14 mouse cellular contexts compared by ENCODE assay signal in the genomic region with DNA sequence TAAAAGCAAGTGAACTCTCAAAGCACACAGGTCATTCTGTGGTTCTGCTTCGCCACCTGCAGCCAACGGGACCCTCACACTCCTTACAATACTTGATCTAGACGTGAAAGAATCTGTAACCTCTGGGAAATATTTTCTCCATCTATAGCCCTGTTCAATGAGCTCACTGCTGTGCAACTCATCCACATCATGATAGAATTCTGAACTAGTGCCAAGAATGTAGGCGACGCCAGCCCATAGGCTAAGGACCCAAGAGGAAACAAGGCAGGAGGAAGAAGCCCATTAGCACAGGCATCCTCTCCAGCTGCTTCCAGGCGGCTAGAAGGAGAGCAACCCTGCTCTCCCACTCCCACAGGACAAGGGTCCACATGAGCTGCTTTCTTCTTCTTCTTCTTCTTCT.
DNase-seq lines count a peak whose midpoint lies in the region; ATAC-seq and TF ChIP-seq lines count a peak whose summit lies in the region.
"Had no signal": no experiment of that assay in that cellular context is flagged by ENCODE, and none has a peak within 500 bp of the region (broad histone marks: within the 10 kb centered on the region; RNA-seq: fewer than 3 reads in every experiment).

No protein-coding gene starts in this region.

- WGBS in heart, embryonic 14.5 days: 10% methylated on average over 6 of the region's 6 CpGs
- 42% methylated on average over 6 of the region's 6 CpGs for WGBS in heart, adult 2 months
- 32% methylated on average over 6 of the region's 6 CpGs for WGBS in kidney, postnatal 0 days
- WGBS in limb, embryonic 13.5 days: 48% methylated on average over 6 of the region's 6 CpGs

- DNase-seq in heart, adult 2 months: no peak
- DNase-seq in kidney, postnatal 0 days (ENCODE audit: low spot score): peak; percentile 78
- no peak for DNase-seq in kidney, adult 11 months
- no peak for DNase-seq in Patski (ENCODE audit: low read depth, low spot score)
- no peak for DNase-seq in left cerebral cortex, postnatal 14 days (ENCODE audit: low spot score in 2 of 2)
- DNase-seq: cerebellum, adult 11 months; cerebellum, postnatal 25 days; liver, embryonic 13.5 days; spleen, adult 18-20 months; thymus, postnatal 36 days had no signal

- H3K4me1 ChIP-seq in heart, embryonic 14.5 days (ENCODE audit: control insufficient read depth in 2 of 2, insufficient read depth in 2 of 2, low read length in 2 of 2): peaks cover 36 to 78% of the 10 kb centered on the region in 2 experiments
- peaks cover 25% of the 10 kb centered on the region for H3K4me1 ChIP-seq in heart, adult 2 months (ENCODE audit: control insufficient read depth, insufficient read depth, low read length)
- peaks cover 22% of the 10 kb centered on the region for H3K4me1 ChIP-seq in kidney, postnatal 0 days (replicated peaks; ENCODE audit: insufficient read depth, low read length)
- H3K4me1 ChIP-seq in limb, embryonic 13.5 days: peaks cover 66% of the 10 kb centered on the region

- TF ChIP-seq POLR2A in heart, adult 2 months (IDR thresholded peaks at IDR 0.05; ENCODE audit: insufficient read depth, low read depth, low read length): no peak

- no peak for TF ChIP-seq EP300 in heart, adult 2 months (IDR thresholded peaks at IDR 0.05; ENCODE audit: insufficient read depth, low read depth, low read length)

- no peaks in the 10 kb centered on the region for H3K9me3 ChIP-seq in heart, embryonic 14.5 days (ENCODE audit: control insufficient read depth, low read length)
- no peaks in the 10 kb centered on the region for H3K9me3 ChIP-seq in kidney, postnatal 0 days (replicated peaks; ENCODE audit: low read length)
- no peaks in the 10 kb centered on the region for H3K9me3 ChIP-seq in limb, embryonic 13.5 days
- H3K9me3 ChIP-seq: liver, embryonic 13.5 days; midbrain, embryonic 13.5 days had no signal

- no peak overlapping the region for H3K9ac ChIP-seq in heart, embryonic 14.5 days (ENCODE audit: low read length)
- H3K9ac ChIP-seq in heart, adult 2 months (ENCODE audit: low read depth, low read length): no peak overlapping the region
- no peak overlapping the region for H3K9ac ChIP-seq in kidney, postnatal 0 days (ENCODE audit: low read depth, low read length)
- no peak overlapping the region for H3K9ac ChIP-seq in limb, embryonic 13.5 days
- H3K9ac ChIP-seq: liver, embryonic 13.5 days; midbrain, embryonic 13.5 days had no signal

- in situ Hi-C loops in Patski (cut with MboI; ENCODE audit: low pct_unique_long_range_greater_than_20kb): no loop called here

- peak overlapping the region; percentile 89 to 93 for H3K27ac ChIP-seq in heart, embryonic 14.5 days (replicated peaks in 1 of 2; ENCODE audit: control insufficient read depth in 1 of 2, insufficient read depth in 1 of 2, low read depth in 2 of 2, low read length in 2 of 2)
- H3K27ac ChIP-seq in heart, adult 2 months: no peak overlapping the region
- H3K27ac ChIP-seq in kidney, postnatal 0 days: 0 out of 2 replicates have a peak overlapping the region, but pooled peaks have one; percentile 1
- H3K27ac ChIP-seq in limb, embryonic 13.5 days: no peak overlapping the region
- H3K27ac ChIP-seq: liver, embryonic 13.5 days; midbrain, embryonic 13.5 days had no signal

- H3K4me3 ChIP-seq in heart, embryonic 14.5 days (ENCODE audit: control insufficient read depth in 1 of 2, insufficient read depth in 1 of 2, low read depth in 1 of 2, low read length in 2 of 2): no peak overlapping the region
- no peak overlapping the region for H3K4me3 ChIP-seq in heart, adult 2 months
- H3K4me3 ChIP-seq in kidney, postnatal 0 days (replicated peaks; ENCODE audit: low read depth, low read length): no peak overlapping the region
- H3K4me3 ChIP-seq in limb, embryonic 13.5 days: no peak overlapping the region
- H3K4me3 ChIP-seq: liver, embryonic 13.5 days; midbrain, embryonic 13.5 days had no signal

- POLR2A ChIA-PET in Patski (lab: Charles Lee): interaction anchor here (0.7 kb wide), 1 partner anchor 28 kb away, joined by 4 read pairs; no protein-coding TSS in a partner anchor

- no peak for TF ChIP-seq CTCF in heart, adult 2 months (IDR thresholded peaks at IDR 0.05)
- TF ChIP-seq CTCF in kidney, postnatal 0 days (IDR thresholded peaks at IDR 0.05; ENCODE audit: low read depth): no peak
- no peak for TF ChIP-seq CTCF in Patski (IDR thresholded peaks at IDR 0.05)

- no peaks in the 10 kb centered on the region for H3K79me2 ChIP-seq in heart, adult 2 months (replicated peaks; ENCODE audit: control insufficient read depth, insufficient read depth, low read length)

- CTCF ChIA-PET in Patski (lab: Charles Lee): interaction anchor here (2.6 kb wide), 1 partner anchor 12 kb away, joined by 7 read pairs; no protein-coding TSS in a partner anchor

- H3K36me3 ChIP-seq in heart, embryonic 14.5 days (ENCODE audit: control insufficient read depth, insufficient read depth, low read length): no peaks in the 10 kb centered on the region
- H3K36me3 ChIP-seq in heart, adult 2 months (ENCODE audit: control insufficient read depth, insufficient read depth, low read length): peaks cover 36% of the 10 kb centered on the region
- no peaks in the 10 kb centered on the region for H3K36me3 ChIP-seq in kidney, postnatal 0 days (ENCODE audit: insufficient read depth, low read length)
- H3K36me3 ChIP-seq in limb, embryonic 13.5 days: no peaks in the 10 kb centered on the region
- H3K36me3 ChIP-seq: liver, embryonic 13.5 days; midbrain, embryonic 13.5 days had no signal

- no peak overlapping the region for H3K4me2 ChIP-seq in heart, embryonic 14.5 days (ENCODE audit: low read length)
- no peak overlapping the region for H3K4me2 ChIP-seq in kidney, postnatal 0 days (ENCODE audit: low read length)
- no peak overlapping the region for H3K4me2 ChIP-seq in limb, embryonic 13.5 days (replicated peaks)
- H3K4me2 ChIP-seq: liver, embryonic 13.5 days; midbrain, embryonic 13.5 days had no signal

- peak; percentile 60 for ATAC-seq in heart, embryonic 14.5 days (ENCODE audit: insufficient number of reproducible peaks, insufficient read depth, low FRiP score, low read depth)
- no peak for ATAC-seq in kidney, postnatal 0 days (replicated peaks; ENCODE audit: low FRiP score, low read depth)
- peak; percentile 66 for ATAC-seq in Patski
- peak; percentile 29 for ATAC-seq in limb, embryonic 13.5 days (ENCODE audit: low FRiP score, low read depth)
- ATAC-seq: inflammation-experienced regulatory T-cells, adult 6 months; midbrain, embryonic 13.5 days had no signal

- H3K27me3 ChIP-seq in heart, embryonic 14.5 days (ENCODE audit: control insufficient read depth, insufficient read depth, low read length): no peaks in the 10 kb centered on the region
- no peaks in the 10 kb centered on the region for H3K27me3 ChIP-seq in heart, adult 2 months (ENCODE audit: control insufficient read depth, insufficient read depth, low read length)
- H3K27me3 ChIP-seq in kidney, postnatal 0 days (ENCODE audit: insufficient read depth, low read length): no peaks in the 10 kb centered on the region
- no peaks in the 10 kb centered on the region for H3K27me3 ChIP-seq in Patski
- no peaks in the 10 kb centered on the region for H3K27me3 ChIP-seq in limb, embryonic 13.5 days
- H3K27me3 ChIP-seq: liver, embryonic 13.5 days; midbrain, embryonic 13.5 days had no signal

- intact Hi-C loops in heart, adult 2 months (cut with DNase I): no loop called here
- intact Hi-C loops in left cerebral cortex, postnatal 14 days (cut with DNase I): no loop called here

Comparison
In these comparisons a context has a peak if more than half of its experiments do, and no peak if none do; other contexts are left out.
1. H3K27ac ChIP-seq: peak in heart, embryonic 14.5 days (2 of 2) and kidney, postnatal 0 days (single experiment); none in heart, adult 2 months (single experiment) and limb, embryonic 13.5 days (single experiment).